Mouse (Mus musculus) heart, embryonic 13.5 days (tissue): ENCODE results near the gene Gsg1l. TPM values are rescaled to one million over a fixed set of nuclear protein-coding genes. Genes with fewer than 3 reads are reported as not detected.

ENCODE experiments used
- ATAC-seq: fragments of 200-750 bp; cut with Nextera tagmentation; 2 replicates; pipeline ENCODE4 v1.8.0; 2017; ENCODE audit warnings: moderate TSS enrichment; ENCODE audit not compliant: insufficient number of reproducible peaks, low FRiP score, low TSS enrichment; ENCODE audit errors: extremely low read depth
- H3K27ac ChIP-seq: fragments of 300-500 bp; sonication (generic); replicated peaks from 2 replicates; pipeline ENCODE4 v1.5.1; 2015; ENCODE audit warnings: moderate library complexity, mild to moderate bottlenecking, inconsistent platforms
- H3K27me3 ChIP-seq: fragments of 300-500 bp; sonication (generic); replicated peaks from 2 replicates; pipeline ENCODE4 v1.6.1; 2015; ENCODE audit warnings: mild to moderate bottlenecking, inconsistent platforms
- H3K36me3 ChIP-seq: fragments of 300-500 bp; sonication (generic); 2 replicates; pipeline ENCODE4 v1.6.1; 2015; ENCODE audit warnings: mild to moderate bottlenecking, inconsistent platforms
- H3K4me1 ChIP-seq: fragments of 300-500 bp; sonication (generic); 2 replicates; pipeline ENCODE4 v1.6.1; 2015; ENCODE audit warnings: inconsistent platforms
- H3K4me2 ChIP-seq: fragments of 300-500 bp; sonication (generic); 2 replicates; pipeline ENCODE4 v1.6.1; 2015; ENCODE audit warnings: inconsistent platforms, mild to moderate bottlenecking, moderate library complexity
- H3K4me3 ChIP-seq: fragments of 300-500 bp; sonication (generic); 2 replicates; pipeline ENCODE4 v1.5.1; 2015; ENCODE audit warnings: moderate library complexity, mild to moderate bottlenecking, inconsistent platforms
- H3K9ac ChIP-seq: fragments of 300-500 bp; sonication (generic); 2 replicates; pipeline ENCODE4 v1.6.1; 2015; ENCODE audit warnings: inconsistent platforms, mild to moderate bottlenecking, moderate library complexity
- H3K9me3 ChIP-seq: fragments of 300-500 bp; sonication (generic); 2 replicates; pipeline ENCODE4 v1.6.1; 2016; ENCODE audit warnings: inconsistent platforms
- WGBS: fragments of 180-500 bp; shearing (Covaris S2); methylation state at CpG from one replicate; pipeline ENCODE4 v1.1.7; 2015; ENCODE audit warnings: mixed read lengths; 5-methylcytosine and 5-hydroxymethylcytosine counted together
- polyA plus RNA-seq: library from polyadenylated mRNA; unstranded; fragments of >200 nt; fragmentation: Nextera tagmentation; extraction: Ambion mirVana; gene quantifications from 2 replicates; pipeline ENCODE4 v1.2.1, GENCODE M21; 2015

Gsg1l gene
- polyA plus RNA-seq, 1 experiment from 2014 or later = 8.4 TPM

- WGBS = 57% methylated on average over 5 of the region's 5 CpGs
- H3K4me3 ChIP-seq = no peak overlapping the region
- H3K9me3 ChIP-seq = no peaks in the 10 kb centered on the region
- H3K27ac ChIP-seq = no peak overlapping the region
- no peak for ATAC-seq
- H3K27me3 ChIP-seq = no peaks in the 10 kb centered on the region
- H3K4me1 ChIP-seq = peaks cover 29% of the 10 kb centered on the region
- no peak overlapping the region for H3K4me2 ChIP-seq
- no peaks in the 10 kb centered on the region for H3K36me3 ChIP-seq
- no peak overlapping the region for H3K9ac ChIP-seq
Measured at GRCm38 (mm10) chr7:126005274-126005673, 76.9 kb downstream of the Gsg1l start.

- no peak overlapping the region for H3K9ac ChIP-seq
- H3K36me3 ChIP-seq = no peaks in the 10 kb centered on the region
- ATAC-seq = no peak
- H3K4me3 ChIP-seq = no peak overlapping the region
- no peaks in the 10 kb centered on the region for H3K27me3 ChIP-seq
- WGBS = 70% methylated on average over 5 of the region's 5 CpGs
- H3K4me2 ChIP-seq = no peak overlapping the region
- H3K4me1 ChIP-seq = peaks cover 22% of the 10 kb centered on the region
- H3K9me3 ChIP-seq = no peaks in the 10 kb centered on the region
- no peak overlapping the region for H3K27ac ChIP-seq
Measured at GRCm38 (mm10) chr7:126001683-126002082, 80.5 kb downstream of the Gsg1l start.

GRCm38 (mm10) chr7:125999921-126000320 is 82.3 kb downstream of the Gsg1l start:
- no peak overlapping the region for H3K4me3 ChIP-seq
- H3K9me3 ChIP-seq = peaks cover 4% of the 10 kb centered on the region; the same call in 1 of the 2 replicates
- ATAC-seq = no peak
- H3K27me3 ChIP-seq = no peaks in the 10 kb centered on the region
- WGBS = 91% methylated on average over 3 of the region's 3 CpGs
- H3K27ac ChIP-seq = no peak overlapping the region
- H3K4me1 ChIP-seq = peaks cover 22% of the 10 kb centered on the region
- H3K4me2 ChIP-seq = no peak overlapping the region
- no peaks in the 10 kb centered on the region for H3K36me3 ChIP-seq
- H3K9ac ChIP-seq = no peak overlapping the region

- H3K27ac ChIP-seq = no peak overlapping the region
- 85% methylated on average over 1 of the region's 1 CpGs for WGBS
- ATAC-seq = no peak
Measured at GRCm38 (mm10) chr7:125996151-125996550, 86.1 kb downstream of the Gsg1l start.

GRCm38 (mm10) chr7:125992356-125992891 is 89.8 kb downstream of the Gsg1l start:
- no peak overlapping the region for H3K4me2 ChIP-seq
- no peak for ATAC-seq
- 54% methylated on average over 6 of the region's 6 CpGs for WGBS

More at GRCm38 (mm10) chr7:125996151-125996550, 86.1 kb downstream of the Gsg1l start:
- Histone ChIP-seq H3K9me3 (peaks cover 4% of the 10 kb centered on the region; the same call in 1 of the 2 replicates), H3K4me1 (peaks cover 4% of the 10 kb centered on the region; the same call in 1 of the 2 replicates), H3K27me3 (no peaks in the 10 kb centered on the region), H3K4me3 (no peak overlapping the region), H3K36me3 (no peaks in the 10 kb centered on the region), H3K4me2 (no peak overlapping the region), H3K9ac (no peak overlapping the region)

GRCm38 (mm10) chr7:125991846-125992245 is 90.4 kb downstream of the Gsg1l start:
- no peak for ATAC-seq
- WGBS = 41% methylated on average over 2 of the region's 2 CpGs
- Histone ChIP-seq H3K4me1 (peaks cover 30% of the 10 kb centered on the region), H3K4me2 (no peak overlapping the region), H3K36me3 (no peaks in the 10 kb centered on the region), H3K27ac (no peak overlapping the region), H3K9me3 (peaks cover 4% of the 10 kb centered on the region; the same call in 1 of the 2 replicates), H3K27me3 (no peaks in the 10 kb centered on the region), H3K9ac (no peak overlapping the region), H3K4me3 (no peak overlapping the region)

More at GRCm38 (mm10) chr7:125992356-125992891, 89.8 kb downstream of the Gsg1l start:
- Histone ChIP-seq H3K4me3 (no peak overlapping the region), H3K27me3 (no peaks in the 10 kb centered on the region), H3K4me1 (peaks cover 24% of the 10 kb centered on the region), H3K9ac (no peak overlapping the region), H3K36me3 (no peaks in the 10 kb centered on the region), H3K9me3 (peaks cover 4% of the 10 kb centered on the region; the same call in 1 of the 2 replicates), H3K27ac (no peak overlapping the region)

- H3K27ac ChIP-seq = no peak overlapping the region; the same call in 1 of the 2 replicates
- 69% methylated on average over 7 of the region's 7 CpGs for WGBS
Measured at GRCm38 (mm10) chr7:125989969-125990368, 92.2 kb downstream of the Gsg1l start.

GRCm38 (mm10) chr7:125989489-125989888 is 92.7 kb downstream of the Gsg1l start:
- Histone ChIP-seq H3K4me1 (peaks cover 40% of the 10 kb centered on the region), H3K36me3 (no peaks in the 10 kb centered on the region), H3K9me3 (no peaks in the 10 kb centered on the region), H3K9ac (0 out of 2 replicates have a peak overlapping the region, but pooled peaks have one; percentile 30), H3K27me3 (no peaks in the 10 kb centered on the region), H3K4me2 (no peak overlapping the region), H3K27ac (no peak overlapping the region; the same call in 1 of the 2 replicates), H3K4me3 (no peak overlapping the region)
- no peak for ATAC-seq
- 36% methylated on average over 4 of the region's 4 CpGs for WGBS

More at GRCm38 (mm10) chr7:125989969-125990368, 92.2 kb downstream of the Gsg1l start:
- no peak for ATAC-seq
- Histone ChIP-seq H3K4me2 (no peak overlapping the region), H3K36me3 (no peaks in the 10 kb centered on the region), H3K27me3 (no peaks in the 10 kb centered on the region), H3K4me3 (no peak overlapping the region), H3K9me3 (no peaks in the 10 kb centered on the region), H3K4me1 (peaks cover 37% of the 10 kb centered on the region), H3K9ac (no peak overlapping the region)

- Histone ChIP-seq H3K4me2 (no peak overlapping the region), H3K9me3 (no peaks in the 10 kb centered on the region), H3K9ac (no peak overlapping the region), H3K27ac (peak overlapping the region; percentile 80), H3K4me1 (peaks cover 45% of the 10 kb centered on the region), H3K27me3 (no peaks in the 10 kb centered on the region), H3K4me3 (no peak overlapping the region), H3K36me3 (no peaks in the 10 kb centered on the region)
- ATAC-seq = no peak
- WGBS = 80% methylated on average over 3 of the region's 3 CpGs
Measured at GRCm38 (mm10) chr7:125988326-125988725, 93.9 kb downstream of the Gsg1l start.

GRCm38 (mm10) chr7:125987117-125987516 is 95.1 kb downstream of the Gsg1l start:
- H3K4me3 ChIP-seq = no peak overlapping the region
- no peaks in the 10 kb centered on the region for H3K36me3 ChIP-seq
- ATAC-seq = no peak
- 0 out of 2 replicates have a peak overlapping the region, but pooled peaks have one; percentile 24 for H3K9ac ChIP-seq
- 42% methylated on average over 3 of the region's 3 CpGs for WGBS
- H3K4me1 ChIP-seq = peaks cover 45% of the 10 kb centered on the region
- H3K27me3 ChIP-seq = no peaks in the 10 kb centered on the region
- no peaks in the 10 kb centered on the region for H3K9me3 ChIP-seq
- peak overlapping the region; percentile 14; the same call in 1 of the 2 replicates for H3K4me2 ChIP-seq
- peak overlapping the region; percentile 80 for H3K27ac ChIP-seq

GRCm38 (mm10) chr7:125985565-125985964 is 96.6 kb downstream of the Gsg1l start:
- no peaks in the 10 kb centered on the region for H3K9me3 ChIP-seq
- WGBS = 63% methylated on average over 10 of the region's 10 CpGs
- no peaks in the 10 kb centered on the region for H3K36me3 ChIP-seq
- H3K4me3 ChIP-seq = no peak overlapping the region
- no peak overlapping the region for H3K4me2 ChIP-seq
- no peak overlapping the region for H3K27ac ChIP-seq
- H3K4me1 ChIP-seq = peaks cover 45% of the 10 kb centered on the region
- ATAC-seq = no peak
- no peak overlapping the region for H3K9ac ChIP-seq
- H3K27me3 ChIP-seq = no peaks in the 10 kb centered on the region
